Mouse (Mus musculus) G1E (cell line): Measurements from ENCODE around the gene Lrrc36. TPM values are rescaled to one million over a fixed set of nuclear protein-coding genes. Genes with fewer than 3 reads are reported as not detected.

Source experiments
- ATAC-seq: 2 replicates; pipeline ENCODE4 v1.8.0; 2016; ENCODE audit warnings: mild to moderate bottlenecking; ENCODE audit not compliant: insufficient number of reproducible peaks, poor library complexity, low FRiP score, severe bottlenecking; ENCODE audit errors: extremely low read depth
- DNase-seq: peaks from one replicate; pipeline ENCODE4 v3.0.0; 2012; ENCODE audit warnings: low spot score
- H3K27me3 ChIP-seq: 2 replicates; pipeline ENCODE4 v1.6.1; 2012; ENCODE audit warnings: mild to moderate bottlenecking, low read length, inconsistent platforms; ENCODE audit not compliant: insufficient read depth
- H3K36me3 ChIP-seq: replicated peaks from 2 replicates; pipeline ENCODE3; 2012; ENCODE audit warnings: mild to moderate bottlenecking, inconsistent platforms
- H3K4me1 ChIP-seq: 2 replicates; pipeline ENCODE4 v1.6.1; 2012; ENCODE audit warnings: low read depth, low read length, inconsistent platforms, mixed read lengths; ENCODE audit not compliant: insufficient read depth
- H3K4me3 ChIP-seq: 2 replicates; pipeline ENCODE4 v1.5.1; 2012; ENCODE audit warnings: low read depth, mild to moderate bottlenecking, inconsistent platforms, low read length, moderate library complexity, mixed read lengths
- H3K9me3 ChIP-seq: replicated peaks from 2 replicates; pipeline ENCODE4 v1.6.1; 2012; ENCODE audit warnings: inconsistent platforms
- CTCF ChIP-seq: IDR thresholded peaks from 2 replicates; pipeline ENCODE4 v1.5.1; 2012; ENCODE audit warnings: low read depth, low read length, inconsistent platforms, mixed read lengths
- GATA1 ChIP-seq: IDR thresholded peaks from 2 replicates; pipeline ENCODE4 v1.6.1; 2012; ENCODE audit warnings: borderline replicate concordance, low read length, inconsistent platforms, mixed read lengths
- GATA2 ChIP-seq: IDR thresholded peaks from 2 replicates; pipeline ENCODE4 v1.6.1; 2012; ENCODE audit warnings: low read depth, low read length, inconsistent platforms, borderline replicate concordance
- POLR2AphosphoS5 ChIP-seq: IDR thresholded peaks from 2 replicates; pipeline ENCODE4 v1.6.1; 2012; ENCODE audit warnings: low read depth, low read length, inconsistent platforms; ENCODE audit not compliant: insufficient replicate concordance
- TAL1 ChIP-seq: conservative IDR thresholded peaks from 2 replicates; pipeline ENCODE4 v1.6.1; 2012; ENCODE audit warnings: low read depth, low read length, inconsistent platforms, mixed read lengths
- polyA plus RNA-seq: library from polyadenylated mRNA; stranded (reverse); fragments of >175 nt; gene quantifications from 2 replicates; pipeline ENCODE4 v1.2.3, GENCODE M21; 2012
- total RNA-seq, 2 experiments: library from RNA; stranded (forward) in 1 of 2; stranded (reverse) in 1 of 2; fragments of 200-1000 nt in 1 of 2; fragments of >200 nt in 1 of 2; fragmentation: Nextera tagmentation in 1 of 2; gene quantifications; 2 replicates each; pipeline ENCODE4 v1.2.3; 2014 to 2017

The Lrrc36 gene
- total and polyA plus RNA-seq, 3 experiments: not detected

GRCm38 (mm10) chr8:105476161-105476560, 62.8 kb downstream of the Lrrc36 start:
- no peak for ATAC-seq
- DNase-seq: no peak
- TF ChIP-seq GATA1: no peak
- peaks cover 68% of the 10 kb centered on the region for H3K27me3 ChIP-seq
- no peak overlapping the region for H3K4me3 ChIP-seq
- no peaks in the 10 kb centered on the region for H3K9me3 ChIP-seq
- no peaks in the 10 kb centered on the region for H3K36me3 ChIP-seq
- no peaks in the 10 kb centered on the region for H3K4me1 ChIP-seq

GRCm38 (mm10) chr8:105476628-105477413, 63.5 kb downstream of the Lrrc36 start:
- ATAC-seq (no peak), DNase-seq (no peak)
- Histone ChIP-seq H3K9me3 (no peaks in the 10 kb centered on the region), H3K4me1 (no peaks in the 10 kb centered on the region), H3K27me3 (peaks cover 68% of the 10 kb centered on the region), H3K4me3 (no peak overlapping the region), H3K36me3 (no peaks in the 10 kb centered on the region)
- no peak for TF ChIP-seq GATA2
- 0 out of 2 replicates have a peak, but pooled peaks have one; percentile 9 for TF ChIP-seq CTCF

- H3K36me3 ChIP-seq: no peaks in the 10 kb centered on the region
- peaks cover 62% of the 10 kb centered on the region for H3K27me3 ChIP-seq
- no peak for TF ChIP-seq CTCF
- no peak for TF ChIP-seq POLR2AphosphoS5
- TF ChIP-seq GATA1: no peak
- no peak for TF ChIP-seq GATA2
- no peak for TF ChIP-seq TAL1
- no peak overlapping the region for H3K4me3 ChIP-seq
- no peaks in the 10 kb centered on the region for H3K9me3 ChIP-seq
- DNase-seq (no peak), ATAC-seq (no peak)
- no peaks in the 10 kb centered on the region for H3K4me1 ChIP-seq
Measured at GRCm38 (mm10) chr8:105477792-105478191, 64.4 kb downstream of the Lrrc36 start.

GRCm38 (mm10) chr8:105481013-105481412, 67.6 kb downstream of the Lrrc36 start:
- Histone ChIP-seq H3K27me3 (peaks cover 38% of the 10 kb centered on the region), H3K4me3 (no peak overlapping the region), H3K36me3 (no peaks in the 10 kb centered on the region), H3K4me1 (no peaks in the 10 kb centered on the region), H3K9me3 (no peaks in the 10 kb centered on the region)
- ATAC-seq (no peak), DNase-seq (no peak)
- no peak for TF ChIP-seq CTCF

GRCm38 (mm10) chr8:105481453-105481852, 68.1 kb downstream of the Lrrc36 start:
- ATAC-seq (no peak), DNase-seq (peak; percentile 15)
- H3K36me3 ChIP-seq: no peaks in the 10 kb centered on the region
- TF ChIP-seq CTCF (peak; percentile 44; the same call in 1 of the 2 replicates), GATA2 (no peak), TAL1 (no peak)
- H3K4me1 ChIP-seq: no peaks in the 10 kb centered on the region
- H3K27me3 ChIP-seq: peaks cover 36% of the 10 kb centered on the region
- H3K9me3 ChIP-seq: no peaks in the 10 kb centered on the region
- no peak overlapping the region for H3K4me3 ChIP-seq

GRCm38 (mm10) chr8:105482123-105482522, 68.8 kb downstream of the Lrrc36 start:
- H3K27me3 ChIP-seq: peaks cover 30% of the 10 kb centered on the region
- no peaks in the 10 kb centered on the region for H3K36me3 ChIP-seq
- DNase-seq: no peak
- ATAC-seq: no peak
- H3K4me1 ChIP-seq: no peaks in the 10 kb centered on the region
- no peaks in the 10 kb centered on the region for H3K9me3 ChIP-seq
- no peak overlapping the region for H3K4me3 ChIP-seq
- no peak for TF ChIP-seq POLR2AphosphoS5
- no peak for TF ChIP-seq GATA2
- no peak for TF ChIP-seq GATA1
- TF ChIP-seq CTCF: no peak
- TF ChIP-seq TAL1: no peak
